Mouse (Mus musculus): ENCODE data around the gene Myo1b. TPM values are rescaled to one million over a fixed set of nuclear protein-coding genes. Genes with fewer than 3 reads are reported as not detected.

The Myo1b gene
- polyA plus RNA-seq, 1 experiment = not detected

DNA sequence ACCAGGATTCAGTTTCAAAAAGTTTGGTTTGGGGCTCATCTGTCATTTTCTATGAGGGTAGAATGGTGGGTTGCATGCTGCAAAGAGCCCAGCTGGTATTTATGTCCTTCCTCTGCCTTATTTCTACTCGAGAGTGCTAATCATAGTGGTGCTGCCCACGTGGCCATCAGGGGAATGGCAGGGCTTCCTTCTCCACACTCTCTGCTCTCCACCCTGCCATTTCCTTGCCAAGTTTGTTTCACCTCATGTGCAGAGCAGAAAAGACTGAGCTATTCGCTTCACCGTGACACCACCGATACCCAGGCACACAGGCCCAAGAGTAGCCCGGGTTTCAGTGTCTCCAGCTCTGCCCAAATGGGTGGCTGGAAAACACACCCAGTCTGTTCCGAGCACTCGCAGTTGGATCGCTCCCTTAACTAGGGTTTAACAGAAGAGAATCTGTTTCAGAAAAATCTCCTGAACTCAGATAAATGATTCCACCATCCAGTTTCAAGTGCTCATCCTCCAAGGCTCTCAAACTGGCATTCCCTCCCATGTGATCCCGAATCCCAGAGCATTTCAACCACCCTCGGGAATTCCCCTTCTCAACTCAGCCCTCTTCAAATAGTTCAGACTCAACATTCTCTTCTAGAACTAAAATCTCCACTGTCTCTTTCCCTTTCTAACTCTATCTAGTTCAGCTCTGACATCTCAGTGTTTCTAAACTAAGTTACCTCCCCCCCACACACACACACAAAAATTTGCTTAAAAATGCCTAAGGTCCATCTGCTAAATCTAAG, 77.8 kb downstream of the Myo1b start:
- H3K4me1 ChIP-seq (ENCODE audit: control insufficient read depth) = no peaks in the 10 kb centered on the region
- TF ChIP-seq GATA1 (IDR thresholded peaks at IDR 0.05; ENCODE audit: low read length) (no peak), TAL1 (IDR thresholded peaks at IDR 0.05; ENCODE audit: low read length) (no peak)
- no peak overlapping the region for H3K4me3 ChIP-seq (replicated peaks)
- H3K9me3 ChIP-seq (ENCODE audit: control insufficient read depth, low read length) = no peaks in the 10 kb centered on the region
- no peaks in the 10 kb centered on the region for H3K27me3 ChIP-seq (ENCODE audit: control insufficient read depth)
- no peaks in the 10 kb centered on the region; the same call in 1 of the 2 replicates for H3K36me3 ChIP-seq (ENCODE audit: control insufficient read depth)

DNA sequence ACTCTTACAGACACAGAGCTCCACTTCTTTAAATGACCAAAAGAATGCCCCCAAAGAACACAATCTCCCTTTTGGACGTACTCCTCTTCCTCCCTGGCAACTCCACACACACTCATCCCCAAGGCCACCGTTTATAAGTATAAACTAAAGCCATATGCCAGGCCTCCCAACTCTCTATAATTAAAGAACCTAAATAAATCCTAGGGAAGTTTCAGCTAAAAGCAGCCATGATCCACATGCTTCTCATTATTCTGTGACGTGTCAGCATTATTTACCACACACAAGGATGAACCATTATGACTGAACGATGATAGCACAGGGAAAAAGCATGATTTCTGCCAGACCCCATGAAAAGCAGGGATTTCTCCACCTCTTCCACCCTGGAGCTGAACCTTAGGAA, 78.6 kb downstream of the Myo1b start:
- Histone ChIP-seq H3K27me3 (ENCODE audit: control insufficient read depth) (no peaks in the 10 kb centered on the region), H3K4me1 (ENCODE audit: control insufficient read depth) (no peaks in the 10 kb centered on the region), H3K4me3 (replicated peaks) (no peak overlapping the region), H3K36me3 (ENCODE audit: control insufficient read depth) (no peaks in the 10 kb centered on the region; the same call in 1 of the 2 replicates), H3K9me3 (ENCODE audit: control insufficient read depth, low read length) (no peaks in the 10 kb centered on the region)
- TF ChIP-seq TAL1 (IDR thresholded peaks at IDR 0.05; ENCODE audit: low read length) (no peak), GATA1 (IDR thresholded peaks at IDR 0.05; ENCODE audit: low read length) (no peak)

DNA sequence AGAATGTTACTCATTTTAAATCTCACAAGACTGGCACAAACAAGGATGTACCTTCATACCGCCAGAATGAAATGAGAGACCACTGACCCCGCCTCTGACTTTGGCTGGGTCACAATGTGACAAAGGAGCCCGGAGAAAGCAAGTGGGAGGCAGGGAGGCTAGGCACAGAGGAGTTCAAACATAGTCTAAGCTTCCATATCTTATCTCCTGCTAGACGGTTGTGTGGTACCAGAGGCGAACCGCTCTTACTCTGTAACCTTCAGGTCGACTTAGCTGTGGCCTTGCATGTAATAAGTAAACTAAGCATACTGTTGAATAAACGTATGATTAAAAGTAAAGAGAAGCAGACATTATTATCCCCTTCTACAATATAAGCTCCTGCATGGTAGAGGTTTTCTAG, 80.1 kb downstream of the Myo1b start:
- Histone ChIP-seq H3K36me3 (ENCODE audit: control insufficient read depth) (no peaks in the 10 kb centered on the region; the same call in 1 of the 2 replicates), H3K4me3 (replicated peaks) (no peak overlapping the region), H3K4me1 (ENCODE audit: control insufficient read depth) (no peaks in the 10 kb centered on the region), H3K27me3 (ENCODE audit: control insufficient read depth) (no peaks in the 10 kb centered on the region), H3K9me3 (ENCODE audit: control insufficient read depth, low read length) (no peaks in the 10 kb centered on the region)
- no peak for TF ChIP-seq GATA1 (IDR thresholded peaks at IDR 0.05; ENCODE audit: low read length)
- TF ChIP-seq TAL1 (IDR thresholded peaks at IDR 0.05; ENCODE audit: low read length) = no peak

DNA sequence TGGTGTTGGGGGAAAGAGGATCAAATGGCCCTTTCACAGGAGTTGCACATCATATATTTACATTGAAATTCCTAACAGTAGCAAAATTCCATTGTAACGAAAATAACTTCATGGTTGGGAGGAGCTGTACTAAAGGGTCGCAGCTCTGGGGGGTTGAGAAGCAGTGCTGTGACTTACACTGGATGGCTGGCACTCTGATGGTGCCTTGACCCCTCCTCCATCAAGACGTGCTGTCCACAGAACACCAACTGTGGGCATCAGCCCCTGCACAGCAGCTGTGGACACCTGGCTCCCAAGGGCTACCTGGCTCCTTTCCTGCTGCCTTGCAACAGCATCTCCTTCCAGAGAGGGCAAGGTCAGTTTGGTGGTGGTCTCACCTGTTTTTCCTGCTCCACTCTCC, 81.8 kb downstream of the Myo1b start:
- no peaks in the 10 kb centered on the region for H3K27me3 ChIP-seq (ENCODE audit: control insufficient read depth)
- no peaks in the 10 kb centered on the region for H3K9me3 ChIP-seq (ENCODE audit: control insufficient read depth, low read length)
- no peak overlapping the region for H3K4me3 ChIP-seq (replicated peaks)
- H3K36me3 ChIP-seq (ENCODE audit: control insufficient read depth) = no peaks in the 10 kb centered on the region; the same call in 1 of the 2 replicates
- H3K4me1 ChIP-seq (ENCODE audit: control insufficient read depth) = no peaks in the 10 kb centered on the region
- TF ChIP-seq TAL1 (IDR thresholded peaks at IDR 0.05; ENCODE audit: low read length) = no peak
- no peak for TF ChIP-seq GATA1 (IDR thresholded peaks at IDR 0.05; ENCODE audit: low read length)

DNA sequence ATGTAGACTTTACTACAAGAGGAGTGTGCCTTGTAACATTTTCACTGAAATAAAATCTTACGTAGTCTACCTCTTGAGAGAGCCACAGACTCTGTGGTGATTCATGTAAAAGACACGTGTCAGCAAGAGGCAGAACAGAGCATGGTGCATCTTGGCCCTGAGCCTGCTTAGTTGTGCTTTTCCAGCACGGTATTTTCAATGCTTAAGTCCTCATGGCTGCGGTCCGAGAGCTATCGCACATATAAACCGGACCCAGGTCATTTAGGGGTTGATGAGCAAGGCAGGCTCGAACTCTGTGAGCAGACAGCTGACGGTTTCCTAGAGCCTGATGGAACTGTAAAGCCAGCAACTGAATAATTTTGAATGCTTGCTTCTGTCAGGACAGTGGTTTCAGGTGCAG, 86.5 kb downstream of the Myo1b start:
- no peak for TF ChIP-seq GATA1 (IDR thresholded peaks at IDR 0.05; ENCODE audit: low read length)
- no peak for TF ChIP-seq TAL1 (IDR thresholded peaks at IDR 0.05; ENCODE audit: low read length)
- Histone ChIP-seq H3K4me1 (ENCODE audit: control insufficient read depth) (no peaks in the 10 kb centered on the region), H3K27me3 (ENCODE audit: control insufficient read depth) (no peaks in the 10 kb centered on the region), H3K9me3 (ENCODE audit: control insufficient read depth, low read length) (no peaks in the 10 kb centered on the region), H3K36me3 (ENCODE audit: control insufficient read depth) (no peaks in the 10 kb centered on the region; the same call in 1 of the 2 replicates), H3K4me3 (replicated peaks) (no peak overlapping the region)

DNA sequence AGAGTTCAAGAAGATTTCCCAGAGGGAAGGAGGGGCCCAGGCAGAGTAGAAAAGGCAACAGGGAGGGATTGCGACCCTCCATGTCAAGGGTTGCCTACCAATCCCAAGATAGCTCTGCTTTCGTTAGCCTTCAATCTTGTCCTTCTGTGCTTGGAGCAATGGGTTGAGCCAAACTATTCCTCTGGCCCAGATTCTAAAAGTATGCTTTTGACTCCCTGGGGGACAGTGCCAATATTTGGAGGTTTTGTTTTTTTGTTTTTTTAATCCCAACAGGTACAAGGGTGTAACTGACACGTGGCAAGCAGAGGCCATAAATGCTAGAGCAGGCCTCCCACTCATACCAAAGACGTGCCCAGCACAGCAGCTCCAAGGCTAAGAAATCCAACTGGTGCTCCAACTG, 93.3 kb downstream of the Myo1b start:
- Histone ChIP-seq H3K4me3 (replicated peaks) (no peak overlapping the region), H3K4me1 (ENCODE audit: control insufficient read depth) (no peaks in the 10 kb centered on the region), H3K36me3 (ENCODE audit: control insufficient read depth) (no peaks in the 10 kb centered on the region), H3K9me3 (ENCODE audit: control insufficient read depth, low read length) (no peaks in the 10 kb centered on the region), H3K27me3 (ENCODE audit: control insufficient read depth) (no peaks in the 10 kb centered on the region)
- no peak for TF ChIP-seq GATA1 (IDR thresholded peaks at IDR 0.05; ENCODE audit: low read length)
- TF ChIP-seq TAL1 (IDR thresholded peaks at IDR 0.05; ENCODE audit: low read length) = no peak

DNA sequence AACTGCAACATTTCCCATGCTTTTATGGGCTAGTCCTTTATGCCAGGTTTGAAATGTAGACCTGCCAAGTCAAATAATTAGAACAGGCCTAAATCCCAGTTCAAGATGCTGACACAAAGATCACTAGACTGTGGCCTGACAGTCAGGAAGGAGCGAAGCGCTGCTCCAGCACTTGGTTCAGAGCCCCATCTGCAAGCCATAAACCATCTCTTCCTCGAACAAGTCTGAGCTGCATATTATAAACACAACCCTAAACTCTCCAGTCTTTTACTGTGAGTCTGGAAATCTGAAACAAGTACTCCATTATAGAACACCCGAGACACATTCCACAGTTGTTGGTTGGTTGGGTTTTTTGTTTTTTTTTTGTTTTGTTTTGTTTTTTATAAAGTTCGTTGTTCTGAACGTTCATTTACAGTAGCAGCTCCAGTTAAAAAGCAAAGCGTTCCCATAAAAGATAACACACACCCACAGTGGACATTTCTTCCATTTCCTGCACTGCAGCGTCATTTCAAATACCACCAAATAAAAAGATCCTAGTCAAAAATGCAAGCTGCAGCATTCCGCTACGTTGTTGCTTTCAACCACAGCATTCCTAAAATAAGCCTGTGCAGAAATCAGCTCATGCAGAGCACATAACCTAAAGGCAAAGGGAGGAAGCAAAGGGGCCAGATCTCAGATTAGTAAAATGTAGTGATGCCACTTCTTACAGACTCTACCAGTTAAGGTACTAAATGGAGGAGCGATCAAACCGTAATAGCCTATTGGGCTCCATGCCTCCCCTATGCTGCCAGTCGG, 94.0 kb downstream of the Myo1b start:
- no peak overlapping the region for H3K4me3 ChIP-seq (replicated peaks)
- no peaks in the 10 kb centered on the region for H3K36me3 ChIP-seq (ENCODE audit: control insufficient read depth)
- no peak for TF ChIP-seq TAL1 (IDR thresholded peaks at IDR 0.05; ENCODE audit: low read length)
- H3K4me1 ChIP-seq (ENCODE audit: control insufficient read depth) = no peaks in the 10 kb centered on the region
- no peaks in the 10 kb centered on the region for H3K27me3 ChIP-seq (ENCODE audit: control insufficient read depth)
- no peaks in the 10 kb centered on the region for H3K9me3 ChIP-seq (ENCODE audit: control insufficient read depth, low read length)

DNA sequence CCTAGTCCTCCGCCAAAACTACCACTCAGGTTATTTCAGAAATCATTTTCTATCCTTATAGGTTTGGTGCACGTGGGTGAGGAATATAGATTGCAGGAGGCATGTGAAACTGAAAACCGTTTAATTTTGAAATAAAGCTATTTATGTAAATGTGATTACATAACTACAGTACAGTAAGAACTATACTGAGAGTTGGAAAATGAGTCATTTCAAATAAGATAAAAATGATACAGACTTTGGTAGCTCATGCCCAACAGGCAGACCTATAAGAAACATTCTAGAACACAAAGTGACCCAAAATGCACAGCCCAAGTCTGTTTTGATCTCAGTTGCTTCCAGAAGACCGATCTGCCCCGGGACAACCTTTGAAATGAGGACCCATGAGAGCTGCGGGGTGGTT, 95.4 kb downstream of the Myo1b start:
- no peaks in the 10 kb centered on the region for H3K27me3 ChIP-seq (ENCODE audit: control insufficient read depth)
- H3K9me3 ChIP-seq (ENCODE audit: control insufficient read depth, low read length) = no peaks in the 10 kb centered on the region
- H3K4me1 ChIP-seq (ENCODE audit: control insufficient read depth) = no peaks in the 10 kb centered on the region
- TF ChIP-seq GATA1 (IDR thresholded peaks at IDR 0.05; ENCODE audit: low read length) (no peak), TAL1 (IDR thresholded peaks at IDR 0.05; ENCODE audit: low read length) (no peak)
- no peaks in the 10 kb centered on the region for H3K36me3 ChIP-seq (ENCODE audit: control insufficient read depth)
- H3K4me3 ChIP-seq (replicated peaks) = no peak overlapping the region

DNA sequence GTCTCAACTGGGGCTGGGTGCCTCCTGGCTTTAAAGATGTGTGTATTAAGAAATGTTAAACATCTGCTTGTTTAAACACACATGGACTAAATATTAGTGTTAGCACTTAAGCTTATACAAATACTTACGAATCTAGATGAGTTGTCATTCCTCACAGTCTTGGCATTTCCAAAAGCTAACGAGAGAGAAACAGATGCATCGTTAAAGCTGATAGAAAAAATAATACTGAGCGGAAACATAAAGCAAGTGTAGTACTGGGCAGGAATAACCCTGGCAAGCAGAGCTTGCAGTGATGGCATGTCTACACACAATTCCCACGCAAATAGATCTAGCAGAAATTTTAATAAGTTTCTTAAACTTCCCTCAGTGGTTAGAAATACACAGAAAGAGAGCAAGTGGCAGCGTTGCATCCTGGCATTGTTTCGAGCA, 95.8 kb downstream of the Myo1b start:
- Histone ChIP-seq H3K4me3 (replicated peaks) (no peak overlapping the region), H3K36me3 (ENCODE audit: control insufficient read depth) (no peaks in the 10 kb centered on the region), H3K4me1 (ENCODE audit: control insufficient read depth) (no peaks in the 10 kb centered on the region), H3K9me3 (ENCODE audit: control insufficient read depth, low read length) (no peaks in the 10 kb centered on the region), H3K27me3 (ENCODE audit: control insufficient read depth) (no peaks in the 10 kb centered on the region)
- TF ChIP-seq GATA1 (IDR thresholded peaks at IDR 0.05; ENCODE audit: low read length) = no peak
- no peak for TF ChIP-seq TAL1 (IDR thresholded peaks at IDR 0.05; ENCODE audit: low read length)
